Mouse (Mus musculus) lung, embryonic 16.5 days (tissue): ENCODE data around the gene Diaph3. TPM values are rescaled to one million over a fixed set of nuclear protein-coding genes. Genes with fewer than 3 reads are reported as not detected.

Experiments used
- ATAC-seq: fragments of 200-750 bp; cut with Nextera tagmentation; 2 replicates; pipeline ENCODE4 v1.8.0; 2017; ENCODE audit warnings: low read depth, mild to moderate bottlenecking, moderate library complexity
- H3K27ac ChIP-seq: fragments of 300-500 bp; sonication (generic); 2 replicates; pipeline ENCODE4 v1.5.1; 2014; ENCODE audit warnings: mild to moderate bottlenecking, control low read depth, low read length
- H3K27me3 ChIP-seq: fragments of 300-500 bp; sonication (generic); 2 replicates; pipeline ENCODE4 v1.6.1; 2014; ENCODE audit warnings: low read depth, low read length, mixed read lengths; ENCODE audit not compliant: control insufficient read depth, insufficient read depth
- H3K36me3 ChIP-seq: fragments of 300-500 bp; sonication (generic); 2 replicates; pipeline ENCODE4 v1.6.1; 2014; ENCODE audit warnings: low read length; ENCODE audit not compliant: control insufficient read depth, insufficient read depth
- H3K4me1 ChIP-seq: fragments of 300-500 bp; sonication (generic); replicated peaks from 2 replicates; pipeline ENCODE4 v1.6.1; 2014; ENCODE audit warnings: low read length, mixed read lengths; ENCODE audit not compliant: control insufficient read depth, insufficient read depth
- H3K4me2 ChIP-seq: fragments of 300-500 bp; sonication (generic); 2 replicates; pipeline ENCODE4 v1.6.1; 2014; ENCODE audit warnings: low read depth, low read length, control low read depth
- H3K4me3 ChIP-seq: fragments of 300-500 bp; sonication (generic); 2 replicates; pipeline ENCODE4 v1.5.1; 2014; ENCODE audit warnings: mild to moderate bottlenecking, low read length, control low read depth
- H3K9ac ChIP-seq: fragments of 300-500 bp; sonication (generic); 2 replicates; pipeline ENCODE4 v1.6.1; 2014; ENCODE audit warnings: low read length, control low read depth
- H3K9me3 ChIP-seq: fragments of 300-500 bp; sonication (generic); 2 replicates; pipeline ENCODE4 v1.6.1; 2016; ENCODE audit warnings: low read length; ENCODE audit not compliant: control insufficient read depth
- WGBS: fragments of 180-500 bp; shearing (Covaris S2); extraction: QIAGEN DNeasy Blood & Tissue Kit; methylation state at CpG from one replicate; pipeline ENCODE4 v1.1.7; 2014; 5-methylcytosine and 5-hydroxymethylcytosine counted together
- polyA plus RNA-seq: library from polyadenylated mRNA; unstranded; fragments of >200 nt; fragmentation: Nextera tagmentation; extraction: Ambion mirVana; gene quantifications from 2 replicates; pipeline ENCODE4 v1.2.1, GENCODE M21; 2015

Gene Diaph3
- polyA plus RNA-seq, 1 experiment from 2014 or later, result 17.6 TPM

DNA sequence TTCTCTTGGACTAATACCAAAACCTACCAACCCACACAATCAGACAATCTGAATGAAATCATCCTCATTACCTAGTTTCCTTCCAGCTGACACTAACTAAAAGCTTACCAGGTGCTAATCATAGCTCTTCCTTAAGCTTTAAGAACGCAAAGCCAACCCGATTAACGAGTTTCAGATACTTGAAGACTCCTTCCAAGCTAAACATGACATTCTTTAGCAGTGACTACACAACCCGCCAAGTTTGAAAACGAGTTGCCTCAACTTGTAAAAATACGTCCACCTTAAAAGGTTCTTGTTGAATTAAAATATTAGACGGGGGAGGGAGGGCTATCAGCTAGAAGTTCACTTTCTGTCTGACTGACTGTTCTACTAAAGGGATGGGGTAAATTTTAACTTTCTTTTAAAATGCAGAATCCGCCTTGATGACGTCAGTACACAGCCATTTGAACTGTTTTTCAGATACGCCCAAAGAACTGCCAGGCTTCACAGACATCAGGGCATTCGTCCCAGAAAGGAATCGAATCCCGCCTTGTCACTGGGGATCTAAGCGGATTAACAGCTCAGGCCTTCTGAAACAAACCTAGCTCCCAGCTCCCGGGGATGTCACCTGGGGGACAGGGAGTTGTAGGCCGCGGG is 590 bp downstream of the Diaph3 start:
- Histone ChIP-seq H3K4me1 (no peaks in the 10 kb centered on the region), H3K9ac (peak overlapping the region; percentile 56), H3K27me3 (no peaks in the 10 kb centered on the region), H3K4me2 (peak overlapping the region; percentile 54), H3K9me3 (no peaks in the 10 kb centered on the region), H3K36me3 (no peaks in the 10 kb centered on the region), H3K4me3 (peak overlapping the region; percentile 74), H3K27ac (peak overlapping the region; percentile 37)
- ATAC-seq, result peak; percentile 41
- WGBS, result under 1% methylated on average over 17 of the region's 17 CpGs

DNA sequence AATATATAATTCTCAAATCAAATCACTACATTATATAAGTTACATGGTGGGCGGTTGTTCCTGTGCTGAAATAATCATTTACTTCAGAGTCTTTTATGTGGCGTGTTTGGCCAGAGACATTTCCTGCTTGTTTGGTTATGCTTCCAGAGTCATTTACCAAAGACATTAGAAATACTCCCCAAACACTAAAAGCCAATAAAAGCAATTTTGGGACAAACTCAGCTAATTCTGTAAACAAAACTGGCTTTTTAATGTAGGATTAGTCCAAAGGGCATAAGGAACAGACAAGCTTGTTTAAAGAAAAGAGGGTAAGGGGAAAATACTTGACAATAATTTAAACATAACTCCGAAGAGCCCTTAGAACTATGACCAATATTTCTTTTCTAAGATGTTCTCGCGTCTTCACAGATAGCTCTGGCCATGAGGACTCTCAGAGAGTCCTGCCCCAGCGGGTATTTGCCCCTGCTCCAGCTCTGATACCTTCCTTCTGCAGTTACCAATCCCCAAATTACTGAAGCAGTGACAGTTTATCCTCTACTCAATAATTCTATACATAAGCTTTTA is 14.9 kb downstream of the Diaph3 start:
- H3K27ac ChIP-seq, result peak overlapping the region; percentile 31
- no peak overlapping the region for H3K4me3 ChIP-seq
- 45% methylated on average over 6 of the region's 6 CpGs for WGBS
- H3K9me3 ChIP-seq, result no peaks in the 10 kb centered on the region
- no peak overlapping the region for H3K9ac ChIP-seq
- no peaks in the 10 kb centered on the region for H3K27me3 ChIP-seq
- no peaks in the 10 kb centered on the region for H3K36me3 ChIP-seq
- H3K4me2 ChIP-seq, result no peak overlapping the region
- peaks cover 12% of the 10 kb centered on the region for H3K4me1 ChIP-seq
- ATAC-seq, result peak; percentile 63; the same call in 1 of the 2 replicates

DNA sequence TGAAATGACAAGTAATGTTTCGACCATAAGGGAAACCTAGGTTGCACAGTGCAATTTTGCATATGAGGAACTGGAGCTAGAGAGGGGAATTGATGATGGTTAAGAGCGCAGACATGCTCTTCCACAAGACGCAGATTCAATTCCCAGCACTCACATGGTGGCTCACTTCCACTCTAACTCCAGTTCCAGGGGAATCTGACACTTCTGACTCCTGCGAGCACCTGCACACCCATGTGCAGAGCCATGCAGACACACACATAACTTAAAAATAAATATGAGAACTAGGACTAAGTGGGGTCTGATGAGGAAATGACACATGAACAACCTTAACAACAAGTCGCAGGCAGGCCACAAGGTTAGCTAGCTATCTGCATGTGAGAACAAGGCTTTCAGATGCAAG is 15.5 kb downstream of the Diaph3 start:
- Histone ChIP-seq H3K9me3 (no peaks in the 10 kb centered on the region), H3K36me3 (no peaks in the 10 kb centered on the region), H3K4me1 (peaks cover 12% of the 10 kb centered on the region), H3K4me2 (no peak overlapping the region), H3K27ac (no peak overlapping the region), H3K9ac (no peak overlapping the region), H3K27me3 (no peaks in the 10 kb centered on the region), H3K4me3 (no peak overlapping the region)
- WGBS, result 69% methylated on average over 5 of the region's 5 CpGs
- no peak for ATAC-seq

GRCm38 (mm10) chr14:87123091-87123490 is 17.9 kb downstream of the Diaph3 start:
- Histone ChIP-seq H3K9me3 (no peaks in the 10 kb centered on the region), H3K4me1 (peaks cover 12% of the 10 kb centered on the region), H3K27ac (no peak overlapping the region), H3K9ac (no peak overlapping the region), H3K4me2 (no peak overlapping the region), H3K4me3 (no peak overlapping the region), H3K27me3 (no peaks in the 10 kb centered on the region), H3K36me3 (no peaks in the 10 kb centered on the region)
- ATAC-seq, result no peak
- 87% methylated on average over 15 of the region's 15 CpGs for WGBS

DNA sequence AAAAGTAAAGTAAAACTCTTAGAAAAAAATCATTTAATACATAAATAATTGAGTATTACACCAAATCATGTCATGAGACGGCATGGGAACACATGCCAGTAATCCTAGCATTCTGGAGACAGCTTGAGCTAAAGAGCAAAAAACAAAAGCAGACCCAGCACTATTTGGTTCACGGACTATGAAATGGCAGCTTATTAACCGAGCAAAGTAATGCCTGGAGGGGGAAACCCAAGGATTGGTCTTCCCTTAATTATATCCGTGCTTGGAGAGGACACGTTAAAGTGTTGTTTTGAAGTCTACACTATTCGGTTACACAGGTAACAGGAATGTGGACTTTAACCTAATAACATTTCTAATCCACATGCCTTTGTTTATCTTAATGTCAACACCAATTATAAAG is 19.2 kb downstream of the Diaph3 start:
- H3K36me3 ChIP-seq, result no peaks in the 10 kb centered on the region
- 54% methylated on average over 6 of the region's 6 CpGs for WGBS
- no peak overlapping the region for H3K4me3 ChIP-seq
- ATAC-seq, result no peak
- no peaks in the 10 kb centered on the region for H3K27me3 ChIP-seq
- H3K4me2 ChIP-seq, result no peak overlapping the region
- no peaks in the 10 kb centered on the region for H3K9me3 ChIP-seq
- no peak overlapping the region for H3K9ac ChIP-seq
- peaks cover 10% of the 10 kb centered on the region for H3K4me1 ChIP-seq
- no peak overlapping the region for H3K27ac ChIP-seq

- no peaks in the 10 kb centered on the region for H3K4me1 ChIP-seq
- WGBS, result 37% methylated on average over 2 of the region's 2 CpGs
Observed at GRCm38 (mm10) chr14:87110634-87111033, 30.4 kb downstream of the Diaph3 start.

GRCm38 (mm10) chr14:87099380-87100088 is 41.5 kb downstream of the Diaph3 start:
- H3K9ac ChIP-seq, result no peak overlapping the region
- WGBS, result 71% methylated on average over 1 of the region's 1 CpGs
- no peaks in the 10 kb centered on the region for H3K27me3 ChIP-seq
- H3K4me2 ChIP-seq, result no peak overlapping the region
- H3K9me3 ChIP-seq, result no peaks in the 10 kb centered on the region
- no peak overlapping the region for H3K4me3 ChIP-seq
- no peak for ATAC-seq
- H3K4me1 ChIP-seq, result no peaks in the 10 kb centered on the region
- H3K27ac ChIP-seq, result no peak overlapping the region
- no peaks in the 10 kb centered on the region for H3K36me3 ChIP-seq

More at GRCm38 (mm10) chr14:87110634-87111033, 30.4 kb downstream of the Diaph3 start:
- no peak overlapping the region for H3K27ac ChIP-seq
- no peak for ATAC-seq
- H3K9ac ChIP-seq, result no peak overlapping the region
- no peak overlapping the region for H3K4me3 ChIP-seq
- H3K9me3 ChIP-seq, result no peaks in the 10 kb centered on the region
- no peaks in the 10 kb centered on the region for H3K36me3 ChIP-seq
- H3K4me2 ChIP-seq, result no peak overlapping the region
- no peaks in the 10 kb centered on the region for H3K27me3 ChIP-seq

DNA sequence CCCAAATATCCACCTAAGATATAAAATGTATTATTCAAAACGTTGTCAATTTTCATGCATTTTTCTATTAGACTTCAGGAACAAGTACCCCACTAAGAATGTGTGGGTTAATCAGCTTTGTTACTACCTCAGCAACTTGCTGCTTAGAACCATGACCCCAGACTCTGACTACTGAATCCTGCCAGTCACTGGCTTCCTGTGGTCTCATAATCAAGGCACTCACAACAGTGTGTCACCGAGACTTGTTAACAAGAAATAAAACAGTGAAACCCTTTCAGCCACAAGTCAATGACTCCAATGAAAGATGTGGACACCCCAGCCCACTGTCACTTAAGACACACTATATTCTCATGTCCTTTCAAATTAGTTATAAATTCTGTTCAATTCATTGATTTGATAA is 42.9 kb downstream of the Diaph3 start:
- no peaks in the 10 kb centered on the region for H3K9me3 ChIP-seq
- no peaks in the 10 kb centered on the region for H3K36me3 ChIP-seq
- no peak overlapping the region for H3K27ac ChIP-seq
- no peak overlapping the region for H3K9ac ChIP-seq
- H3K4me2 ChIP-seq, result no peak overlapping the region
- no peak for ATAC-seq
- no peaks in the 10 kb centered on the region for H3K4me1 ChIP-seq
- WGBS, result 77% methylated on average over 2 of the region's 2 CpGs
- H3K4me3 ChIP-seq, result no peak overlapping the region
- H3K27me3 ChIP-seq, result no peaks in the 10 kb centered on the region

- Histone ChIP-seq H3K9ac (no peak overlapping the region), H3K27ac (no peak overlapping the region), H3K9me3 (no peaks in the 10 kb centered on the region), H3K4me3 (no peak overlapping the region), H3K4me2 (no peak overlapping the region), H3K27me3 (no peaks in the 10 kb centered on the region), H3K4me1 (no peaks in the 10 kb centered on the region; the same call in 1 of the 2 replicates), H3K36me3 (no peaks in the 10 kb centered on the region)
- WGBS, result 91% methylated on average over 3 of the region's 3 CpGs
- ATAC-seq, result no peak
Observed at GRCm38 (mm10) chr14:87091522-87091921, 49.5 kb downstream of the Diaph3 start.
